Mouse (Mus musculus) G1E (cell line): ENCODE results near the gene Gpatch8. TPM values are rescaled to one million over a fixed set of nuclear protein-coding genes. Genes with fewer than 3 reads are reported as not detected.

ENCODE experiments used
- ATAC-seq: 2 replicates; pipeline ENCODE4 v1.8.0; 2016; ENCODE audit warnings: mild to moderate bottlenecking; ENCODE audit not compliant: insufficient number of reproducible peaks, poor library complexity, low FRiP score, severe bottlenecking; ENCODE audit errors: extremely low read depth
- DNase-seq: peaks from one replicate; pipeline ENCODE4 v3.0.0; 2012; ENCODE audit warnings: low spot score
- H3K27me3 ChIP-seq: 2 replicates; pipeline ENCODE4 v1.6.1; 2012; ENCODE audit warnings: mild to moderate bottlenecking, low read length, inconsistent platforms; ENCODE audit not compliant: insufficient read depth
- H3K36me3 ChIP-seq: replicated peaks from 2 replicates; pipeline ENCODE3; 2012; ENCODE audit warnings: mild to moderate bottlenecking, inconsistent platforms
- H3K4me1 ChIP-seq: 2 replicates; pipeline ENCODE4 v1.6.1; 2012; ENCODE audit warnings: low read depth, low read length, inconsistent platforms, mixed read lengths; ENCODE audit not compliant: insufficient read depth
- H3K4me3 ChIP-seq: 2 replicates; pipeline ENCODE4 v1.5.1; 2012; ENCODE audit warnings: low read depth, mild to moderate bottlenecking, inconsistent platforms, low read length, moderate library complexity, mixed read lengths
- H3K9me3 ChIP-seq: replicated peaks from 2 replicates; pipeline ENCODE4 v1.6.1; 2012; ENCODE audit warnings: inconsistent platforms
- CTCF ChIP-seq: IDR thresholded peaks from 2 replicates; pipeline ENCODE4 v1.5.1; 2012; ENCODE audit warnings: low read depth, low read length, inconsistent platforms, mixed read lengths
- GATA1 ChIP-seq: IDR thresholded peaks from 2 replicates; pipeline ENCODE4 v1.6.1; 2012; ENCODE audit warnings: borderline replicate concordance, low read length, inconsistent platforms, mixed read lengths
- GATA2 ChIP-seq: IDR thresholded peaks from 2 replicates; pipeline ENCODE4 v1.6.1; 2012; ENCODE audit warnings: low read depth, low read length, inconsistent platforms, borderline replicate concordance
- POLR2AphosphoS5 ChIP-seq: IDR thresholded peaks from 2 replicates; pipeline ENCODE4 v1.6.1; 2012; ENCODE audit warnings: low read depth, low read length, inconsistent platforms; ENCODE audit not compliant: insufficient replicate concordance
- TAL1 ChIP-seq: conservative IDR thresholded peaks from 2 replicates; pipeline ENCODE4 v1.6.1; 2012; ENCODE audit warnings: low read depth, low read length, inconsistent platforms, mixed read lengths
- polyA plus RNA-seq: library from polyadenylated mRNA; stranded (reverse); fragments of >175 nt; gene quantifications from 2 replicates; pipeline ENCODE4 v1.2.3, GENCODE M21; 2012
- total RNA-seq, 2 experiments: library from RNA; stranded (forward) in 1 of 2; stranded (reverse) in 1 of 2; fragments of 200-1000 nt in 1 of 2; fragments of >200 nt in 1 of 2; fragmentation: Nextera tagmentation in 1 of 2; gene quantifications; 2 replicates each; pipeline ENCODE4 v1.2.3; 2014 to 2017

Gpatch8 gene
- total and polyA plus RNA-seq, 3 experiments, result 16.1 to 69.2 (median 26.0) TPM

DNA sequence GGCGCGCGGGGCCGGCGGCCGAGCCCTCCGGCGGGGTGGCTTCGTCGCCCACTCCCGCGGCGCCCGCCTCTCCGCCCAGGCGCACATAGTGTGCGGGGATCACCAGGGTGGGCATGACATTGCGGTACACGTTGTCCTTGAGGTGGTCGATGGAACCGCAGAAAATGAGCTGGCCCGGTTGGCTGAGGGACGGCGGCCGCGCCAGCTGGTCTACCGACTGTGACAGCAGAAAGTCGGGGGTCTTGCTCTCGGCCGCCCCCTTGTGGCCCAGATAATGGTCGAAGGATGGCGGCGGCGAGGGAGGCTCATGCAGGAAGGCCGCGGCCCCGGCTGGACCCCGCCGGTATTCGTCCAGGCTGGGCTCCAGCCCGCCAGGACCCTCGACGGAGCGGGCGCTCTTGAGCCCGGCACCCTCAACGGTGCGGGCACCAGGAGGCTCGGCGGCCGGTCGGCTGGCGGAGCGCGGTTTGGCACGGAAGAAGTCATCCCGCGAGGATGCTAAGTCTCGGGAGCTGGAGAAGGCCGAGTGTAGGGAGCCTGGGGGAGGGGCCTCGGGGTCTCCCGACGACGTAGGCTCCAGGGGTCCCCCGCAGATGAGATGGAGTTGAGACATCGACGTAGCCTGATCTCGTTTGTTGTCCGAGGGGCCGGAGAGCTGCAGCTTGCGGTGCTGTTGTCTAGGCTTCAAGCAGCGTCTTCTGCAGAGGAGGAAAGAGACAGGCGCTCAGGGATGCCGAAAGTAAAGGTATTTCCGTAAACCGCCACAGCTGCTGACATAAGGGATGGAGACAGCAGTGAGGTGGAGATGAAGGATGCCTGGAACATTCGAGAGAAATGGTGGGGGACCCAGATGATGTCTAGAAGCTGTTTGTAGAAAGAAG, 117.7 kb downstream of the Gpatch8 start:
- no peak for DNase-seq
- no peak for ATAC-seq
- TF ChIP-seq TAL1, result no peak
- TF ChIP-seq CTCF, result peak; percentile 21; the same call in 1 of the 2 replicates
- Histone ChIP-seq H3K27me3 (peaks cover 57% of the 10 kb centered on the region), H3K4me1 (peaks cover 12% of the 10 kb centered on the region; the same call in 1 of the 2 replicates), H3K4me3 (no peak overlapping the region; the same call in 1 of the 2 replicates), H3K9me3 (peaks cover 14% of the 10 kb centered on the region), H3K36me3 (peaks cover 31% of the 10 kb centered on the region)

DNA sequence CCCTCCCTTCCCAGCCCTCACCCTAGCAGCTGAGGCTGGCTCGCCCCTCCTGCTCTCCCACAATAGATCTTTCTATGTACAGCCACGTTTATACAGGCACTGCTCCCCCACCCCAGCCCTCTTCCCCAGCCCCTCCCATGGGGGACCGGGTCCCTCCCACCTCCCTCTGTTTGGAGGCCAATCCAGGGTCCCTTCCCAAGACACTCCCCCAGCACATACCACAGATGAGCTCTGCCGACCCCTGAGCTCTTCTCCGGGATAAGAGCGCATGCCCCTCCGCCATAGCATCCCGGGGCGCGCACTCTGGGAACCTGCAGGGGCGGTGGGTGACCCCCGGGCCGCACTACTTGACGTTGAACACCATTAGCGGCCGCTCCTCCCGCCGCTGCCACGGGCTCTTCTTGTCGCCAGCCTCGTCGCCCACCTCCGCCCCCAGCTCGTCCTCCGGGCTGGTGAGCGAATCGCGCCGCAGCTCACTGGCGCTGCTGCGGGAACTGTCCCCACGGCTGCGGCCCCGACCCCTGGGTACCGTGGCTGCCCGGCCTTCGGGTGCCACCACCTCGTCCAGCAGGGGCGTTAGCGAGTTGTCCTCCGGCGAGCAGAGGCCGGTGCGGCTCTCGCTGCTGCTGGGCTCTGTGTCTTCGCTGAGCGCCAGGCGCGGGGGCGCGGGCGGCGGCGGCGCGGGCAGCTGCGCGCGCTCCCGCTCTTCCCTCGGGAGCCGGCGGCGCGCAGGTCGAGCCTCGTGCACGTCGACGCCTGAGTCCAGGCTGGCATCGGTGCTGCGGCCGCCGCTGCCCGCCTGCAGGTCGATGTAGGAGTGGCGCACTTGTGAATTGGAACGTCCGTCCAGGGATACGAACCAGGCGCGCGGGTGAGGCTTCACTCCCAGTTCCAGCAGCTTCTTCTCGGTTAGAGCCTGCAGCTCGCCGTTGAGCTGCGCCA, 118.8 kb downstream of the Gpatch8 start:
- peaks cover 18% of the 10 kb centered on the region for H3K4me1 ChIP-seq
- H3K9me3 ChIP-seq, result peaks cover 14% of the 10 kb centered on the region
- peaks cover 36% of the 10 kb centered on the region for H3K36me3 ChIP-seq
- TF ChIP-seq TAL1 (no peak), GATA1 (no peak), GATA2 (no peak), POLR2AphosphoS5 (no peak), CTCF (no peak)
- H3K27me3 ChIP-seq, result peaks cover 57% of the 10 kb centered on the region
- no peak overlapping the region; the same call in 1 of the 2 replicates for H3K4me3 ChIP-seq
- DNase-seq, result no peak
- ATAC-seq, result no peak

DNA sequence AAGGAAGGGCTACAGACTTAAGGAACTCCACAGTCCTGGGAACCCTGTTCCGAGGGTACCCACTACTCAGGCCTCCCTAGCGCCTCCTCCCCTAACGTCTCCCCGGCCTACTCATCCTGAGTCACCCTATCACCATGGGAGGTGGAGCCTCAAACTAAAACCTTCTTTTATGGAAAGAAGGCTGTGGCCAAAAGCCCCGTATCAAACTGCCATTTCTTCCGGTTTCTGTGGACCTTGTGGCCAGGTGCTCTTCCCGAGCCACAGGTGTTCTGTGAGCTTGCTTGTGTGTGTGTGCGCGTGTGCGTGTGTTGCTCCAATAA, 119.8 kb downstream of the Gpatch8 start:
- Histone ChIP-seq H3K27me3 (peaks cover 53% of the 10 kb centered on the region), H3K9me3 (peaks cover 14% of the 10 kb centered on the region), H3K36me3 (peaks cover 36% of the 10 kb centered on the region), H3K4me3 (no peak overlapping the region), H3K4me1 (peaks cover 26% of the 10 kb centered on the region)
- no peak for TF ChIP-seq GATA1
- no peak for TF ChIP-seq CTCF
- TF ChIP-seq TAL1, result no peak
- no peak for TF ChIP-seq POLR2AphosphoS5
- TF ChIP-seq GATA2, result no peak
- no peak for DNase-seq
- no peak for ATAC-seq

DNA sequence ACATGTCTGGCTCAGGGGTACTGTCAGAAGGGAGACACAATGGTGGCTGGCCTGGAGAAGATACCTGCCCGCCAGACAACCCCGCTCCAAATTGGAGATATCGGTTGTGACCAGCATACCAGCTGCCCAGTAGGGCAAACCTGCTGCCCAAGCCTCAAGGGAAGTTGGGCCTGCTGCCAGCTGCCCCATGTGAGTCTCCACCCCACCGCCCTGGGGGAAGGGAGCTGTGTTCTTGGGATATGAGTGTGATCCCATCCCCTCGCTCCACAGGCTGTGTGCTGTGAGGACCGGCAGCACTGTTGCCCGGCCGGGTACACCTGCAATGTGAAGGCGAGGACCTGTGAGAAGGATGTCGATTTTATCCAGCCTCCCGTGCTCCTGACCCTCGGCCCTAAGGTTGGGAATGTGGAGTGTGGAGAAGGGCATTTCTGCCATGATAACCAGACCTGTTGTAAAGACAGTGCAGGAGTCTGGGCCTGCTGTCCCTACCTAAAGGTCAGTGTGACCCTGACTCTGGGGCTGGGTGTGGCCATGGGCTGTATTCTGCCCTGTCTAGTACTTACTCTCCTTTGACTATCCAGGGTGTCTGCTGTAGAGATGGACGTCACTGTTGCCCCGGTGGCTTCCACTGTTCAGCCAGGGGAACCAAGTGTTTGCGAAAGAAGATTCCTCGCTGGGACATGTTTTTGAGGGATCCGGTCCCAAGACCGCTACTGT, 120.3 kb downstream of the Gpatch8 start:
- ATAC-seq (no peak), DNase-seq (no peak)
- H3K36me3 ChIP-seq, result peaks cover 36% of the 10 kb centered on the region
- peaks cover 49% of the 10 kb centered on the region for H3K27me3 ChIP-seq
- peaks cover 14% of the 10 kb centered on the region for H3K9me3 ChIP-seq
- H3K4me1 ChIP-seq, result peaks cover 30% of the 10 kb centered on the region
- TF ChIP-seq POLR2AphosphoS5, result no peak
- TF ChIP-seq GATA2, result no peak
- TF ChIP-seq TAL1, result no peak
- TF ChIP-seq CTCF, result no peak
- no peak for TF ChIP-seq GATA1
- no peak overlapping the region for H3K4me3 ChIP-seq

DNA sequence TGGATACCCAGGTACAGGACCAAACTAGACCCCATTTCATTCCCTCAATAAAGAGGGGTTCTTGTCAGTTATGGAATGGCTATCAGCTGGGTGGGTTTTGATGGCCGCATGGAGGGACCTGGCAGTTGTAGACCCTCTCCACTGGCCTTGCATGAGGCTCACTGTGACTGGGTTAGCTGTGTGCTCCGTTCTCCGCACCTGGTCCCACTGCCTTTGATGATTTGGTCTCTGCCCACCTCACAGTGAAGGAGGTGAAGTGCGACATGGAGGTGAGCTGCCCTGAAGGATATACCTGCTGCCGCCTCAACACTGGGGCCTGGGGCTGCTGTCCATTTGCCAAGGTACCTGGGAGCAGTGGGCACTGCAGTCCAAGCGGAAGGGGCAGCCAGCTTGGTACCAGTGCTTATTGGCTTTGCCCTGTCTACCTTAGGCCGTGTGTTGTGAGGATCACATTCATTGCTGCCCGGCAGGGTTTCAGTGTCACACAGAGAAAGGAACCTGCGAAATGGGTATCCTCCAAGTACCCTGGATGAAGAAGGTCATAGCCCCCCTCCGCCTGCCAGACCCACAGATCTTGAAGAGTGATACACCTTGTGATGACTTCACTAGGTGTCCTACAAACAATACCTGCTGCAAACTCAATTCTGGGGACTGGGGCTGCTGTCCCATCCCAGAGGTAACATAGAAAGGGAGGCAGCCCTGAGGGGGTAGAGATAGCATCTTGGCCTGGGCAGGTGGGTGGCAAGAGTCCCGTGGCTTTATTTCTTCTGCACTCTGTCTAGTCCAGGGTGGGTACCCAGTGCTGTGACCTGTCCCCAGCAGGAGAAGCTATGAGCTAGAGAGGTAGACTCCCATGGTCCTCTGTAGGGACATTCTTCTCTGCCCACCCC, 121.1 kb downstream of the Gpatch8 start:
- H3K9me3 ChIP-seq, result peaks cover 14% of the 10 kb centered on the region
- ATAC-seq, result no peak
- H3K36me3 ChIP-seq, result peaks cover 36% of the 10 kb centered on the region
- no peak for DNase-seq
- H3K27me3 ChIP-seq, result peaks cover 45% of the 10 kb centered on the region
- no peak overlapping the region for H3K4me3 ChIP-seq
- TF ChIP-seq GATA2 (no peak), POLR2AphosphoS5 (no peak), GATA1 (no peak), CTCF (no peak), TAL1 (no peak)
- H3K4me1 ChIP-seq, result peaks cover 38% of the 10 kb centered on the region
